Mouse (Mus musculus) stomach, postnatal 0 days (tissue): ENCODE data around the gene Ifna9. TPM values are rescaled to one million over a fixed set of nuclear protein-coding genes. Genes with fewer than 3 reads are reported as not detected.
"Not testable (repeated sequence)": the region's sequence is repeated elsewhere in the genome, so short reads cannot be mapped to it uniquely, and the experiment has no call there.

Experiments used
- ATAC-seq: fragments of 200-750 bp; cut with Nextera tagmentation; 2 replicates; pipeline ENCODE4 v1.8.0; 2017; ENCODE audit not compliant: low FRiP score, low TSS enrichment
- DNase-seq: peaks from one replicate; pipeline ENCODE4 v3.0.0-alpha.2; 2016; ENCODE audit warnings: low spot score
- H3K27ac ChIP-seq: fragments of 300-500 bp; sonication (generic); replicated peaks from 2 replicates; pipeline ENCODE4 v1.5.1; 2014; ENCODE audit warnings: mild to moderate bottlenecking, control low read depth
- H3K27me3 ChIP-seq: fragments of 300-500 bp; sonication (generic); 2 replicates; pipeline ENCODE4 v1.6.1; 2014; ENCODE audit warnings: low read length; ENCODE audit not compliant: control insufficient read depth, insufficient read depth
- H3K36me3 ChIP-seq: fragments of 300-500 bp; sonication (generic); 2 replicates; pipeline ENCODE4 v1.6.1; 2014; ENCODE audit warnings: low read length, mixed read lengths; ENCODE audit not compliant: control insufficient read depth, insufficient read depth
- H3K4me1 ChIP-seq: fragments of 300-500 bp; sonication (generic); replicated peaks from 2 replicates; pipeline ENCODE4 v1.6.1; 2014; ENCODE audit warnings: antibody characterized with exemption; ENCODE audit not compliant: control insufficient read depth, insufficient read depth
- H3K4me2 ChIP-seq: fragments of 300-500 bp; sonication (generic); replicated peaks from 2 replicates; pipeline ENCODE4 v1.6.1; 2014; ENCODE audit warnings: low read depth, mild to moderate bottlenecking, control low read depth, moderate library complexity
- H3K4me3 ChIP-seq: fragments of 300-500 bp; sonication (generic); 2 replicates; pipeline ENCODE4 v1.5.1; 2014; ENCODE audit warnings: low read depth, low read length, control low read depth
- H3K9ac ChIP-seq: fragments of 300-500 bp; sonication (generic); 2 replicates; pipeline ENCODE4 v1.6.1; 2014; ENCODE audit warnings: mild to moderate bottlenecking, low read length, control low read depth, mixed read lengths
- H3K9me3 ChIP-seq: fragments of 300-500 bp; sonication (generic); 2 replicates; pipeline ENCODE4 v1.6.1; 2016; ENCODE audit warnings: low read length; ENCODE audit not compliant: control insufficient read depth
- CTCF ChIP-seq: IDR thresholded peaks from 2 replicates; pipeline ENCODE4 v1.5.1; 2016; ENCODE audit warnings: antibody characterized with exemption, low read depth, mild to moderate bottlenecking, moderate library complexity
- EP300 ChIP-seq: optimal IDR thresholded peaks from 2 replicates; pipeline ENCODE3; 2016; ENCODE audit warnings: antibody characterized with exemption
- WGBS: fragments of 180-500 bp; shearing (Covaris S2); extraction: QIAGEN DNeasy Blood & Tissue Kit; methylation state at CpG from one replicate; pipeline ENCODE4 v1.1.7; 2014; 5-methylcytosine and 5-hydroxymethylcytosine counted together
- polyA plus RNA-seq: library from polyadenylated mRNA; unstranded; fragments of >200 nt; fragmentation: Nextera tagmentation; extraction: Ambion mirVana; gene quantifications from 2 replicates; pipeline ENCODE4 v1.2.1, GENCODE M21; 2015

Ifna9 gene
- polyA plus RNA-seq, 1 experiment from 2014 or later: not detected

DNA sequence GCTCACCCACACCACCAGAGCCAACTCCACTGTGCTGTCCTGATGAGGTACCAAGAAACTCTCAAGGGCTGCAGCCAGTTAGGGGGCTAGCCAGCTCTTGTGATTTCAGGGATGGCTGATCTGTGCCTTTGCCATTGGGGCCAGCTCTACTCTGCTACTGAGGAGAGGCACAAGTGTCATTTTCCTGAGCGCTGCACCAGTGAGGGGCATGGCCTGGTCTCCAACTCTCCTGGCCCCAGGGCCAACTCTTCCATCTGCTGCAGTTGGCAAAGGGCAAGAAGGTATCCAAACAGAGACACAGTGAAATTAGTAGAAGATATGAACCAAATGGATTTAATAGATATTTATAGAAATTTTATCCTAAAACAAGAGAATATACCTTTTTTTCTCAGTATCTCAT lies 30.4 kb downstream of the Ifna9 start:
- no peak overlapping the region for H3K27ac ChIP-seq
- H3K4me3 ChIP-seq: no peak overlapping the region
- H3K4me2 ChIP-seq: no peak overlapping the region
- H3K27me3 ChIP-seq: no peaks in the 10 kb centered on the region
- H3K9me3 ChIP-seq: no peaks in the 10 kb centered on the region
- H3K4me1 ChIP-seq: no peaks in the 10 kb centered on the region
- 94% methylated on average over 1 of the region's 1 CpGs for WGBS
- no peak overlapping the region for H3K9ac ChIP-seq
- TF ChIP-seq CTCF: no peak
- no peak for TF ChIP-seq EP300
- ATAC-seq: no peak
- H3K36me3 ChIP-seq: no peaks in the 10 kb centered on the region
- no peak for DNase-seq

- not testable (repeated sequence) for ATAC-seq, H3K9me3 ChIP-seq, DNase-seq, H3K4me1 ChIP-seq, H3K4me2 ChIP-seq, H3K27ac ChIP-seq, H3K4me3 ChIP-seq, H3K9ac ChIP-seq, H3K36me3 ChIP-seq, H3K27me3 ChIP-seq
Measured at GRCm38 (mm10) chr4:88558145-88558544, 34.0 kb downstream of the Ifna9 start, which contains the start of gene Ifna15. Gene Ifna15 (minus strand): TSS chr4:88558245.

DNA sequence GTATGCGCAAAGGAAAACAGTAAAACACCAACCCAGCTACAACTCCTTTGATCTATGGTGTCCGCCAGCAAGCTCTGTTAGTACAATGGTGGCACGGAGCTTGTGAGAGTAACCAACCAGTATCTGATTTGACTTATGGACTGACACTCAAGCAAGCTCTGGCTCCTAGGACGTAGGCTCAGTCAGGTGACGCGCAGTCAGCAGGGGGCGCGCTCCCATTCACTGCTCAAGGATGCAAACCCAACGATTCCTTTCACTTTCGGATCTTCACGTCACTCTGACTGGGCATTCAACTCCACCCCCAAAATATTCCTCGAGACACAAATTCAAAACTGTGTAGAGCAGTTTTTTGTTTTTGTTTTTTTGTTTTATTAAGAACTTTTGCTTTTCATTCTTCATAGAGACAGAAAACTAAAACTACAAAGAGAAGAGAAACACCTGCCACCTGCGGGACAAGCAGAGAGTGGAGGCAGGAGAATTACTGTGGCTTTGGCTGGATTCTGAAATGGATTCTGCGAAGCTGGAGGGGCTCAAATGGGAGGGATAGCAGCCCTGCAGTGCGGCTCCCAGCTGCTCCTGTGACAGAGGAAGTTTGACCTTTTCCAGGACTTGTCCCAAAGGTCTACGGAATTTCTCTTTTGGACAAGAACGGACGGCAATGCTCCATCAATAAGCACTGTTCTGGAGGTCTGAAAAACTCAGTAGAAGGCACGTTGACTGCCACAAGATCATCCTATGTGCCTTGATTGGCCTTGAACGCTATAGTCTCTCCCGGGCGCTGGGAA lies 41.8 kb downstream of the Ifna9 start:
- TF ChIP-seq CTCF: peak; percentile 92
- no peak for TF ChIP-seq EP300
- Histone ChIP-seq H3K9ac (peak overlapping the region; percentile 50), H3K4me3 (peak overlapping the region; percentile 33), H3K27me3 (no peaks in the 10 kb centered on the region), H3K4me2 (peak overlapping the region; percentile 70), H3K9me3 (no peaks in the 10 kb centered on the region), H3K4me1 (no peaks in the 10 kb centered on the region), H3K27ac (no peak overlapping the region), H3K36me3 (no peaks in the 10 kb centered on the region)
- DNase-seq (peak; percentile 92), ATAC-seq (peak; percentile 90)
- WGBS: 25% methylated on average over 22 of the region's 22 CpGs

GRCm38 (mm10) chr4:88547986-88548385 lies 44.2 kb downstream of the Ifna9 start:
- Histone ChIP-seq H3K36me3 (no peaks in the 10 kb centered on the region), H3K27me3 (no peaks in the 10 kb centered on the region), H3K9ac (no peak overlapping the region), H3K4me3 (no peak overlapping the region), H3K4me2 (no peak overlapping the region), H3K9me3 (no peaks in the 10 kb centered on the region), H3K4me1 (no peaks in the 10 kb centered on the region), H3K27ac (no peak overlapping the region)
- 54% methylated on average over 1 of the region's 1 CpGs for WGBS
- ATAC-seq (no peak), DNase-seq (no peak)
- TF ChIP-seq EP300: no peak
- no peak for TF ChIP-seq CTCF

DNA sequence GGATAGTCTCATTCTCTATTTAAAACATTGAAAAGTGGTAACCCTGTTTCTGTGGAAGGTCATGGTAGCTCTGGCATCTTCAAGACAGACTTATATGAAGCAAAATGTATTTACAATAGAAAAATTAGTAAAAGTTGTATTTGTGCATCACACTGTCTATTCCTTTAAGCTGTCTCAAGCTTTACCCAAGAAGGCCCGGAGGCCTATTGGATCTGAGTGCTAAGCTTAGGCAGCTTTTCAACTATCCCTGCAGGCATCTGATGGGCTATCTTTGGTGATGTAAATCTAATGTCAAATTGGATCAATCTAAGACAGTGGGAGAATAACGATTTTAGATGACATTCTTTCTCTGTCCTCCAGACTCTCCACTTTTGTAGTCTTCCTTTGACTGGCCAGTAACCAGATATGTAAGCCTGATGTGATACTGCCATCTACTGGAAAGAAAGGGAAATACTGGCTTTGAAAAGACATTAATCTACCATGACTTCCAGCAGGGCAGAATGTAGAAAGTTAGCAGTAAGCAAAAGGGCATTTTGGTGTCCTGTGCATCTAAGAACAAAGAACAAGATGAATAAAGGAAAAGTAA lies 48.4 kb downstream of the Ifna9 start:
- ATAC-seq (peak; percentile 53; the same call in 1 of the 2 replicates), DNase-seq (no peak)
- WGBS: 46% methylated on average over 2 of the region's 2 CpGs
- H3K27me3 ChIP-seq: no peaks in the 10 kb centered on the region
- no peak overlapping the region for H3K4me3 ChIP-seq
- H3K4me1 ChIP-seq: no peaks in the 10 kb centered on the region
- no peak overlapping the region for H3K27ac ChIP-seq
- no peak overlapping the region for H3K4me2 ChIP-seq
- TF ChIP-seq CTCF: peak; percentile 98
- no peak for TF ChIP-seq EP300
- no peak overlapping the region for H3K9ac ChIP-seq
- H3K9me3 ChIP-seq: no peaks in the 10 kb centered on the region
- H3K36me3 ChIP-seq: no peaks in the 10 kb centered on the region

Other genes with a start within 250 kb of the Ifna9 start
- gene Hacd4, start 153.5 kb downstream of the Ifna9 start, polyA plus RNA-seq: 8.5 and 9.2 TPM in 2 replicates
- gene Ifnb1, start 69.6 kb downstream of the Ifna9 start, polyA plus RNA-seq: not detected in 2 replicates
- gene Ifna15, start 34.1 kb downstream of the Ifna9 start, polyA plus RNA-seq: not detected in 2 replicates
- gene Ifna14, start 20.6 kb downstream of the Ifna9 start, polyA plus RNA-seq: not detected in 2 replicates
- gene Ifna12, start 11.0 kb upstream of the Ifna9 start, polyA plus RNA-seq: not detected in 2 replicates
- gene C87499, start 42.0 kb upstream of the Ifna9 start, polyA plus RNA-seq: not detected in 2 replicates
- gene Ifna13, start 52.1 kb upstream of the Ifna9 start, polyA plus RNA-seq: not detected in 2 replicates
- gene Ifna16, start 84.5 kb upstream of the Ifna9 start, polyA plus RNA-seq: not detected in 2 replicates
- gene Ifna2, start 91.5 kb upstream of the Ifna9 start, polyA plus RNA-seq: not detected in 2 replicates
- gene Ifnab, start 99.0 kb upstream of the Ifna9 start, polyA plus RNA-seq: not detected in 2 replicates
- 0.19 and 0.51 TPM in 2 replicates for gene Gm26566, start 129.4 kb upstream of the Ifna9 start, polyA plus RNA-seq
- gene Klhl9, start 130.1 kb upstream of the Ifna9 start, polyA plus RNA-seq: 39.8 and 40.6 TPM in 2 replicates
- gene Gm13271, start 162.5 kb upstream of the Ifna9 start, polyA plus RNA-seq: not detected in 2 replicates
- 0.21 and 0.24 TPM in 2 replicates for gene Gm13283, start 167.7 kb upstream of the Ifna9 start, polyA plus RNA-seq
- gene Gm13290, start 181.4 kb upstream of the Ifna9 start, polyA plus RNA-seq: 0.55 TPM in 1 of 2 replicates, not detected in the other
- not detected in 2 replicates for gene Gm13289, start 184.5 kb upstream of the Ifna9 start, polyA plus RNA-seq
- not detected in 2 replicates for gene Gm13272, start 187.5 kb upstream of the Ifna9 start, polyA plus RNA-seq
- 0.25 and 0.47 TPM in 2 replicates for gene Ifnz, start 189.7 kb upstream of the Ifna9 start, polyA plus RNA-seq
- gene Gm13276, start 193.3 kb upstream of the Ifna9 start, polyA plus RNA-seq: 0.45 TPM in 1 of 2 replicates, not detected in the other
- gene Gm13277, start 196.2 kb upstream of the Ifna9 start, polyA plus RNA-seq: not detected in 2 replicates
- not detected in 2 replicates for gene Gm13278, start 199.2 kb upstream of the Ifna9 start, polyA plus RNA-seq
- gene Gm13275, start 202.1 kb upstream of the Ifna9 start, polyA plus RNA-seq: not detected in 2 replicates
- gene Gm13279, start 205.0 kb upstream of the Ifna9 start, polyA plus RNA-seq: not detected in 2 replicates
- gene Gm13285, start 207.3 kb upstream of the Ifna9 start, polyA plus RNA-seq: 0.92 and 1.3 TPM in 2 replicates
- not detected in 2 replicates for gene Gm13287, start 210.9 kb upstream of the Ifna9 start, polyA plus RNA-seq
- gene Gm13288, start 213.1 kb upstream of the Ifna9 start, polyA plus RNA-seq: not detected in 2 replicates
- not detected in 2 replicates for gene Ifna7, start 223.8 kb upstream of the Ifna9 start, polyA plus RNA-seq
- gene Ifna11, start 227.6 kb upstream of the Ifna9 start, polyA plus RNA-seq: not detected in 2 replicates
- not detected in 2 replicates for gene Ifna6, start 235.0 kb upstream of the Ifna9 start, polyA plus RNA-seq
- not detected in 2 replicates for gene Ifna5, start 243.1 kb upstream of the Ifna9 start, polyA plus RNA-seq
- not detected in 2 replicates for gene Ifna4, start 249.5 kb upstream of the Ifna9 start, polyA plus RNA-seq